In the genomic region with DNA sequence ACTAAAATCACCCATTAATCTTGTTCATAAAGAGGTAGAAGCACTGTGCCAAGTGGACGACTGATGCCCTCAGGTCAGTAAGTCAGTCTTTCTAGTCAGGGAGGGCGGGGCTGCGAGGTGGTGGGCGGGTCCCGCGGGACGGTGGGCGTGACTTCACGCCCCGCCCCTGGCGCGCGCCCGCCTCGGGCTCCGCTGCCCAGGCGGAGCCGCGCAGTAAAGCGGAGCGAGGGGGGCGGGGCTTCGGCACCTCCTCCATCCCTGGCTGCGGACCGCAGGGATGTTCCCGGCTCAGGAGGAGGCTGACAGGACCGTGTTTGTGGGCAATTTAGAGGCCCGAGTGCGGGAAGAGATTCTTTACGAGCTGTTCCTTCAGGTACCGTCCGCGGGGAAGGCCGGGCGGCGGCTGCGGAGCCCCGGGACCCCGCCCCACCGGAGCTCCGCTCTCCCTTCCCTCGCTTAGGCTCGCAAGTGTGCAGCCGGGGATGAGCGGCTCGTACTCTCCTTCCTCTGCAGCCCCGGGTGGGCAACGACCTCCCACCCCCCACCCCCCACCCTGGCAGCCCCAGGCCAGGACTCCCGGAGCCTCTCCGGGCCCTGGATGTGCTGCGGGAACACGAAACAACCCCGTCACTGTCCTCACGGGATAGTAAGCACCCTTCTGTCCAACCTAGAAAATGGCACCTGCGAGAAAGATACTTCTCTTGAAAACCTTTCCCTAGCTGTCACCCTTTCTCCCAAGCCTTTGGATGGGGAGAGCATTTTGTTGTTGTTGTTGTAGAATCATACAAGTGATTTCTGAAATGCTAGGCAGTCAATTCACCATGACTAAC, we compare ENCODE assay signal across 8 mouse cellular contexts. TPM values are rescaled to one million over a fixed set of nuclear protein-coding genes. Genes with fewer than 3 reads are reported as not detected.
DNase-seq lines count a peak whose midpoint lies in the region; ATAC-seq and TF ChIP-seq lines count a peak whose summit lies in the region.

Gene Rbm11, plus strand, starts transcription at position 174 of the 830 bp plus-strand sequence.

- ATAC-seq in hindbrain, postnatal 0 days, result peak; percentile 97

- no peaks in the 10 kb centered on the region for H3K4me1 ChIP-seq in hindbrain, postnatal 0 days (ENCODE audit: insufficient read depth, low read length)

- H3K9ac ChIP-seq in hindbrain, postnatal 0 days (replicated peaks; ENCODE audit: low read length), result peak within 1 kb of the TSS; percentile 68

- H3K4me3 ChIP-seq in hindbrain, postnatal 0 days (ENCODE audit: low read length), result peak within 1 kb of the TSS; percentile 78
- H3K4me3 ChIP-seq in left cerebral cortex, adult 2 months, result peak within 1 kb of the TSS; percentile 86
- peak within 1 kb of the TSS; percentile 32 for H3K4me3 ChIP-seq in macrophage (ENCODE audit: inconsistent target)

- H3K4me2 ChIP-seq in hindbrain, postnatal 0 days (ENCODE audit: low read depth, low read length), result peak within 1 kb of the TSS; percentile 84

- under 1% methylated on average over 51 of the region's 55 CpGs for WGBS in hindbrain, postnatal 0 days
- WGBS in macrophage (ENCODE audit: missing documents), result 1% methylated on average over 48 of the region's 55 CpGs

- peak within 1 kb of the TSS; percentile 64 for H3K27ac ChIP-seq in hindbrain, postnatal 0 days
- H3K27ac ChIP-seq in left cerebral cortex, adult 2 months, result peak within 1 kb of the TSS; percentile 90
- no peak within 1 kb of the TSS for H3K27ac ChIP-seq in macrophage

- no peaks in the 10 kb centered on the region for H3K36me3 ChIP-seq in hindbrain, postnatal 0 days (ENCODE audit: insufficient read depth, low read length)
- H3K36me3 ChIP-seq in macrophage (ENCODE audit: inconsistent target), result no peaks in the 10 kb centered on the region

- H3K79me2 ChIP-seq in macrophage (ENCODE audit: inconsistent target), result no peaks in the 10 kb centered on the region

- no peak for TF ChIP-seq CTCF in hindbrain, postnatal 0 days (IDR thresholded peaks at IDR 0.05; ENCODE audit: low read depth)
- no peak for TF ChIP-seq CTCF in left cerebral cortex, adult 2 months (IDR thresholded peaks at IDR 0.05)

- intact Hi-C loops in left cerebral cortex, adult 2 months (cut with DNase I), result no loop called here

- DNase-seq in adrenal gland, adult (ENCODE audit: inconsistent age in 2 of 2, low spot score in 1 of 2), result peak; percentile 86 to 95
- DNase-seq in embryo, embryonic 10 days (ENCODE audit: low spot score), result peak; percentile 78
- peak; percentile 34 to 45 for DNase-seq in gastrocnemius, adult 8-10 months (ENCODE audit: low spot score in 2 of 2)
- DNase-seq in hindbrain, postnatal 0 days (ENCODE audit: low spot score), result peak; percentile 93
- DNase-seq in left cerebral cortex, adult 2 months (ENCODE audit: extremely low spot score in 1 of 2, low spot score in 2 of 2), result peak; percentile 82
- DNase-seq in retina, postnatal 7 days (ENCODE audit: low read depth, low spot score), result peak; percentile 53
- DNase-seq in urinary bladder, adult 18-20 months (ENCODE audit: low spot score in 2 of 2), result peak; percentile 59 to 77

- H3K9me3 ChIP-seq in hindbrain, postnatal 0 days (ENCODE audit: low read length), result no peaks in the 10 kb centered on the region

- no peaks in the 10 kb centered on the region for H3K27me3 ChIP-seq in hindbrain, postnatal 0 days (ENCODE audit: insufficient read depth, low read length)

RNA-seq across cellular contexts. Expression of gene Rbm11, which starts in this region (rescaled TPM):
- under 1 TPM in 1 of 4 experiments, not detected in 3; 0.22 TPM for total RNA-seq in gastrocnemius, adult 8-10 months (2022)
- 6.8 and 8.1 TPM in 2 replicates for total RNA-seq in hindbrain, postnatal 0 days (2014; rRNA removed)
- 8.3 and 8.7 TPM in 2 replicates for polyA plus RNA-seq in hindbrain, postnatal 0 days (2015; fragmentation: Nextera tagmentation; extraction: Ambion mirVana)
- 1 to 10 TPM; 4.5 to 5.2 TPM for total RNA-seq in left cerebral cortex, adult 2 months (2021)
- total RNA-seq in macrophage (2018; cell fraction: chromatin; rRNA removed), result not detected
- total RNA-seq in macrophage (2018; cell fraction: cytosol; rRNA removed), result under 1 TPM in 4 of 26 experiments, not detected in 22; 0.04 to 0.07 (median 0.06) TPM
- not detected for total RNA-seq in macrophage (2018; cell fraction: nucleus; rRNA removed)
- polyA plus RNA-seq in macrophage (2018), result 0.10 TPM in 1 of 3 replicates, not detected in the others

Comparison
In these comparisons a context has a peak if more than half of its experiments do, and no peak if none do; other contexts are left out.
1. Peak in DNase-seq in gastrocnemius, adult 8-10 months; RNA of the gene not detected or under 1 TPM.
2. DNase-seq: peak in every context shown above with its lines; median percentile 93 in hindbrain, postnatal 0 days; 90 in adrenal gland, adult; 82 in left cerebral cortex, adult 2 months; 78 in embryo, embryonic 10 days; 68 in urinary bladder, adult 18-20 months; 53 in retina, postnatal 7 days; 40 in gastrocnemius, adult 8-10 months.
3. H3K4me3 ChIP-seq: peak in every context shown above with its lines; median percentile 86 in left cerebral cortex, adult 2 months; 78 in hindbrain, postnatal 0 days; 32 in macrophage.